Mouse (Mus musculus) CH12.LX (cell line): ENCODE data around the gene Zfp110. TPM values are rescaled to one million over a fixed set of nuclear protein-coding genes. Genes with fewer than 3 reads are reported as not detected.
A peak's percentile ranks its signal among the peaks of the same experiment; 100 is the strongest.

Experiments used
- DNase-seq: peaks from one replicate; pipeline ENCODE4 v3.0.0-alpha.2; 2013; ENCODE audit errors: extremely low read depth
- H3K27ac ChIP-seq: 2 replicates; pipeline ENCODE4 v1.5.1; 2012; ENCODE audit warnings: low read depth, mild to moderate bottlenecking, control low read depth, moderate library complexity; ENCODE audit not compliant: insufficient read depth
- H3K27me3 ChIP-seq: replicated peaks from 2 replicates; pipeline ENCODE3; 2012; ENCODE audit warnings: inconsistent platforms
- H3K36me3 ChIP-seq, 2 experiments: replicated peaks in 1 of 2; 2 replicates each; pipeline versions ENCODE3 to v1.6.1; 2012; ENCODE audit warnings: inconsistent platforms in 1 of 2, low read length in 1 of 2, mild to moderate bottlenecking in 1 of 2, mixed read lengths in 1 of 2, moderate library complexity in 1 of 2; ENCODE audit not compliant: control insufficient read depth in 1 of 2, insufficient read depth in 1 of 2
- H3K4me1 ChIP-seq, 2 experiments: 2 replicates each; pipeline ENCODE4 v1.6.1; 2012; ENCODE audit warnings: inconsistent platforms in 1 of 2, moderate library complexity in 1 of 2; ENCODE audit not compliant: insufficient read depth in 2 of 2, control insufficient read depth in 1 of 2
- H3K4me2 ChIP-seq: 2 replicates; pipeline ENCODE4 v1.6.1; 2012; ENCODE audit warnings: low read depth, mild to moderate bottlenecking, control low read depth; ENCODE audit not compliant: poor library complexity, insufficient read depth, severe bottlenecking
- H3K4me3 ChIP-seq, 3 experiments: fragments of 150-350 bp in 1 of 3; sonication (generic) in 1 of 3; replicated peaks in 1 of 3; 2 replicates each; pipeline versions ENCODE3 to v1.5.1; 2011 to 2012; ENCODE audit warnings: low read depth in 2 of 3, low read length in 2 of 3, mild to moderate bottlenecking in 2 of 3, moderate library complexity in 2 of 3, control low read depth in 1 of 3, improper control_type of control experiment in 1 of 3, inconsistent platforms in 1 of 3, mixed read lengths in 1 of 3; ENCODE audit not compliant: poor library complexity in 1 of 3
- H3K79me2 ChIP-seq: replicated peaks from 2 replicates; pipeline ENCODE4 v1.6.1; 2012; ENCODE audit warnings: mild to moderate bottlenecking, moderate library complexity; ENCODE audit not compliant: control insufficient read depth, poor library complexity, insufficient read depth, severe bottlenecking; ENCODE audit errors: extremely low read depth
- H3K9ac ChIP-seq: 2 replicates; pipeline ENCODE4 v1.6.1; 2012; ENCODE audit warnings: low read depth, mild to moderate bottlenecking, control low read depth, moderate library complexity; ENCODE audit not compliant: insufficient read depth
- H3K9me3 ChIP-seq: replicated peaks from 2 replicates; pipeline ENCODE3; 2012; ENCODE audit warnings: low read length, inconsistent platforms, mixed read lengths
- BHLHE40 ChIP-seq: IDR thresholded peaks from 2 replicates; pipeline ENCODE4 v1.6.1; 2011; ENCODE audit warnings: mild to moderate bottlenecking, low read depth, low read length, improper control_type of control experiment
- CHD2 ChIP-seq: IDR thresholded peaks from 2 replicates; pipeline ENCODE4 v1.6.1; 2011; ENCODE audit warnings: low read length, improper control_type of control experiment
- CTCF ChIP-seq, 2 experiments: IDR thresholded peaks in 1 of 2; conservative IDR thresholded peaks in 1 of 2; 2 replicates each; pipeline ENCODE4 v1.5.1; 2011 to 2012; ENCODE audit warnings: low read depth in 2 of 2, low read length in 2 of 2, improper control_type of control experiment in 1 of 2, inconsistent platforms in 1 of 2, mild to moderate bottlenecking in 1 of 2, moderate library complexity in 1 of 2
- E2F4 ChIP-seq: IDR thresholded peaks from 2 replicates; pipeline ENCODE4 v1.6.1; 2011; ENCODE audit warnings: low read depth, low read length, improper control_type of control experiment; ENCODE audit not compliant: insufficient replicate concordance
- ELF1 ChIP-seq: IDR thresholded peaks from 2 replicates; pipeline ENCODE4 v1.6.1; 2014; ENCODE audit warnings: low read depth, mild to moderate bottlenecking, inconsistent platforms, low read length, improper control_type of control experiment
- EP300 ChIP-seq: IDR thresholded peaks from 2 replicates; pipeline ENCODE4 v1.6.1; 2011; ENCODE audit warnings: low read length, improper control_type of control experiment
- ETS1 ChIP-seq: conservative IDR thresholded peaks from 2 replicates; pipeline ENCODE4 v1.6.1; 2012; ENCODE audit warnings: low read depth, mild to moderate bottlenecking, inconsistent platforms, low read length, improper control_type of control experiment, moderate library complexity
- GABPA ChIP-seq: IDR thresholded peaks from 2 replicates; pipeline ENCODE4 v1.6.1; 2012; ENCODE audit warnings: low read depth, low read length, improper control_type of control experiment, inconsistent platforms; ENCODE audit not compliant: insufficient replicate concordance
- HCFC1 ChIP-seq: IDR thresholded peaks from 2 replicates; pipeline ENCODE4 v1.6.1; 2012; ENCODE audit warnings: low read depth, mild to moderate bottlenecking, inconsistent platforms, low read length, improper control_type of control experiment
- IRF4 ChIP-seq: IDR thresholded peaks from 2 replicates; pipeline ENCODE4 v1.6.1; 2014; ENCODE audit warnings: low read depth, mild to moderate bottlenecking, inconsistent platforms, low read length, improper control_type of control experiment
- JUN ChIP-seq: IDR thresholded peaks from 2 replicates; pipeline ENCODE4 v1.6.1; 2011; ENCODE audit warnings: low read depth, mild to moderate bottlenecking, low read length, improper control_type of control experiment, moderate library complexity; ENCODE audit not compliant: insufficient read depth
- JUND ChIP-seq: conservative IDR thresholded peaks from 2 replicates; pipeline ENCODE4 v1.6.1; 2011; ENCODE audit warnings: low read depth, low read length, improper control_type of control experiment
- KAT2A ChIP-seq: IDR thresholded peaks from 2 replicates; pipeline ENCODE4 v1.6.1; 2012; ENCODE audit warnings: low read length, improper control_type of control experiment, inconsistent platforms; ENCODE audit not compliant: insufficient replicate concordance
- MAFK ChIP-seq: IDR thresholded peaks from 2 replicates; pipeline ENCODE4 v1.6.1; 2011; ENCODE audit warnings: low read length, improper control_type of control experiment; ENCODE audit not compliant: insufficient replicate concordance
- MAX ChIP-seq: IDR thresholded peaks from 2 replicates; pipeline ENCODE4 v1.6.1; 2011; ENCODE audit warnings: low read length, improper control_type of control experiment
- MAZ ChIP-seq: IDR thresholded peaks from 2 replicates; pipeline ENCODE4 v1.6.1; 2012; ENCODE audit warnings: low read depth, mild to moderate bottlenecking, inconsistent platforms, low read length, improper control_type of control experiment, moderate library complexity
- MEF2A ChIP-seq: IDR thresholded peaks from 2 replicates; pipeline ENCODE4 v1.6.1; 2014; ENCODE audit warnings: low read depth, mild to moderate bottlenecking, inconsistent platforms, low read length, improper control_type of control experiment, borderline replicate concordance
- MXI1 ChIP-seq: IDR thresholded peaks from 2 replicates; pipeline ENCODE4 v1.6.1; 2011; ENCODE audit warnings: mild to moderate bottlenecking, low read depth, low read length, improper control_type of control experiment
- MYC ChIP-seq: IDR thresholded peaks from 2 replicates; pipeline ENCODE4 v1.6.1; 2011; ENCODE audit warnings: low read depth, mild to moderate bottlenecking, improper control_type of control experiment, low read length
- NELFE ChIP-seq: IDR thresholded peaks from 2 replicates; pipeline ENCODE4 v1.6.1; 2011; ENCODE audit warnings: low read depth, low read length, improper control_type of control experiment
- NRF1 ChIP-seq: IDR thresholded peaks from 2 replicates; pipeline ENCODE4 v1.6.1; 2014; ENCODE audit warnings: low read depth, mild to moderate bottlenecking, inconsistent platforms, low read length, improper control_type of control experiment, moderate library complexity
- PAX5 ChIP-seq: IDR thresholded peaks from 2 replicates; pipeline ENCODE4 v1.6.1; 2012; ENCODE audit warnings: low read length, inconsistent platforms, mixed read lengths
- POLR2A ChIP-seq: IDR thresholded peaks from 2 replicates; pipeline ENCODE4 v1.6.1; 2011; ENCODE audit warnings: low read depth, mild to moderate bottlenecking, improper control_type of control experiment, low read length
- POLR2AphosphoS2 ChIP-seq: IDR thresholded peaks from 2 replicates; pipeline ENCODE4 v1.6.1; 2011; ENCODE audit warnings: low read depth, low read length, improper control_type of control experiment
- RAD21 ChIP-seq: IDR thresholded peaks from 2 replicates; pipeline ENCODE4 v1.6.1; 2011; ENCODE audit warnings: low read depth, mild to moderate bottlenecking, low read length, improper control_type of control experiment, moderate library complexity
- RCOR1 ChIP-seq: conservative IDR thresholded peaks from 2 replicates; pipeline ENCODE4 v1.6.1; 2012; ENCODE audit warnings: low read depth, mild to moderate bottlenecking, inconsistent platforms, low read length, improper control_type of control experiment
- SIN3A ChIP-seq: IDR thresholded peaks from 2 replicates; pipeline ENCODE4 v1.6.1; 2012; ENCODE audit warnings: low read length, improper control_type of control experiment, inconsistent platforms
- SMC3 ChIP-seq: IDR thresholded peaks from 2 replicates; pipeline ENCODE4 v1.6.1; 2011; ENCODE audit warnings: low read depth, low read length, improper control_type of control experiment
- TBP ChIP-seq: conservative IDR thresholded peaks from 2 replicates; pipeline ENCODE4 v1.6.1; 2011; ENCODE audit warnings: low read depth, low read length, improper control_type of control experiment
- TCF12 ChIP-seq: IDR thresholded peaks from 2 replicates; pipeline ENCODE4 v1.6.1; 2014; ENCODE audit warnings: low read depth, mild to moderate bottlenecking, inconsistent platforms, low read length, improper control_type of control experiment
- UBTF ChIP-seq: IDR thresholded peaks from 2 replicates; pipeline ENCODE4 v1.6.1; 2012; ENCODE audit warnings: low read depth, mild to moderate bottlenecking, inconsistent platforms, low read length, improper control_type of control experiment, moderate library complexity
- USF1 ChIP-seq: IDR thresholded peaks from 2 replicates; pipeline ENCODE4 v1.6.1; 2014; ENCODE audit warnings: low read depth, mild to moderate bottlenecking, inconsistent platforms, low read length, improper control_type of control experiment
- USF2 ChIP-seq: conservative IDR thresholded peaks from 2 replicates; pipeline ENCODE4 v1.6.1; 2011; ENCODE audit warnings: low read depth, low read length, improper control_type of control experiment
- ZC3H11A ChIP-seq: IDR thresholded peaks from 2 replicates; pipeline ENCODE4 v1.6.1; 2012; ENCODE audit warnings: low read depth, mild to moderate bottlenecking, inconsistent platforms, low read length, improper control_type of control experiment
- ZKSCAN1 ChIP-seq: IDR thresholded peaks from 2 replicates; pipeline ENCODE4 v1.6.1; 2012; ENCODE audit warnings: low read depth, inconsistent platforms, low read length, improper control_type of control experiment, borderline replicate concordance
- ZMIZ1 ChIP-seq: IDR thresholded peaks from 2 replicates; pipeline ENCODE4 v1.6.1; 2012; ENCODE audit warnings: low read depth, mild to moderate bottlenecking, inconsistent platforms, low read length, improper control_type of control experiment
- ZNF384 ChIP-seq: IDR thresholded peaks from 2 replicates; pipeline ENCODE4 v1.6.1; 2012; ENCODE audit warnings: low read depth, low read length, improper control_type of control experiment, inconsistent platforms
- dilution Hi-C: fragments of 300-500 bp; cut with MboI; formaldehyde crosslinking; loops from 2 replicates; pipeline ENCODE4 v1.14.3; 2020; ENCODE audit warnings: low sequenced_read_pairs; ENCODE audit not compliant: extremely low pct_unique_long_range_greater_than_20kb, extremely low pct_ligation_motif_present
- in situ Hi-C: fragments of 300-500 bp; cut with MboI; formaldehyde crosslinking; loops from 3 replicates; pipeline ENCODE4 v1.14.3; 2019; ENCODE audit warnings: low sequenced_read_pairs, low pct_ligation_motif_present, low pct_unique_long_range_greater_than_20kb, mixed read lengths
- polyA plus RNA-seq: library from polyadenylated mRNA; unstranded; fragments of >175 nt; gene quantifications from 2 replicates; pipeline ENCODE4 v1.2.1, GENCODE M21; 2012; ENCODE audit warnings: low read depth; ENCODE audit not compliant: insufficient read length
- total RNA-seq, 2 experiments: library from RNA; depleted of rRNA; stranded (reverse); fragments of 300-350 nt in 1 of 2; fragments of >200 nt in 1 of 2; gene quantifications; 2 replicates each; pipeline ENCODE4 v1.2.3; 2012 to 2014

Gene Zfp110
- total RNA-seq (2012; rRNA removed) (29.3 and 31.0 TPM in 2 replicates), total RNA-seq (2014; rRNA removed) (26.6 and 31.5 TPM in 2 replicates), polyA plus RNA-seq (14.8 and 16.2 TPM in 2 replicates)

- H3K4me3 ChIP-seq, result peak within 1 kb of the TSS; percentile 74 to 91 (median 83)
- dilution Hi-C loops, result no loop called here
- peak; percentile 91 for DNase-seq
- H3K36me3 ChIP-seq, result peaks cover 25 to 34% of the 10 kb centered on the region in 2 experiments
- H3K27ac ChIP-seq, result peak within 1 kb of the TSS; percentile 45
- H3K4me2 ChIP-seq, result peak within 1 kb of the TSS; percentile 67
- H3K9me3 ChIP-seq, result peaks cover 30% of the 10 kb centered on the region
- in situ Hi-C loops, result no loop called here
- peaks cover 3% of the 10 kb centered on the region for H3K27me3 ChIP-seq
- peaks cover 15% of the 10 kb centered on the region for H3K79me2 ChIP-seq
- H3K4me1 ChIP-seq, result peaks cover 0 to 13% of the 10 kb centered on the region in 2 experiments; a peak in 2 of 4 replicates
- peak within 1 kb of the TSS; percentile 92 for H3K9ac ChIP-seq
- TF ChIP-seq ELF1, result peak; percentile 84
- TF ChIP-seq RAD21, result no peak
- TF ChIP-seq MAX, result peak; percentile 90
- no peak for TF ChIP-seq MAFK
- TF ChIP-seq SMC3, result no peak
- TF ChIP-seq KAT2A, result peak; percentile 80; the same call in 1 of the 2 replicates
- TF ChIP-seq SIN3A, result peak; percentile 92
- no peak for TF ChIP-seq E2F4
- peak; percentile 68; the same call in 1 of the 2 replicates for TF ChIP-seq MAZ
- TF ChIP-seq ZNF384, result no peak
- TF ChIP-seq TCF12, result peak; percentile 63; the same call in 1 of the 2 replicates
- peak; percentile 78 for TF ChIP-seq NELFE
- no peak for TF ChIP-seq JUND
- TF ChIP-seq RCOR1, result no peak
- no peak; the same call in 1 of the 2 replicates for TF ChIP-seq GABPA
- TF ChIP-seq PAX5, result no peak
- peak; percentile 96 for TF ChIP-seq MXI1
- TF ChIP-seq HCFC1, result peak; percentile 92
- TF ChIP-seq JUN, result no peak
- peak; percentile 52; the same call in 1 of the 2 replicates for TF ChIP-seq IRF4
- TF ChIP-seq ZMIZ1, result peak; percentile 65
- peak; percentile 79 for TF ChIP-seq POLR2A
- TF ChIP-seq ETS1, result peak; percentile 38; the same call in 1 of the 2 replicates
- TF ChIP-seq MYC, result peak; percentile 75
- no peak for TF ChIP-seq EP300
- TF ChIP-seq BHLHE40, result peak; percentile 91
- TF ChIP-seq UBTF, result no peak
- no peak for TF ChIP-seq MEF2A
- TF ChIP-seq TBP, result peak; percentile 60; the same call in 1 of the 2 replicates
- TF ChIP-seq CTCF (conservative IDR thresholded peaks at IDR 0.05 in 1 of 2, IDR thresholded peaks at IDR 0.05 in 1 of 2; ENCODE audit: low read depth in 2 of 2, low read length in 2 of 2), result no peak
- no peak for TF ChIP-seq USF1
- no peak for TF ChIP-seq USF2
- TF ChIP-seq POLR2AphosphoS2, result 0 out of 2 replicates have a peak, but pooled peaks have one; percentile 47
- no peak; the same call in 1 of the 2 replicates for TF ChIP-seq CHD2
- TF ChIP-seq ZKSCAN1, result no peak
- TF ChIP-seq ZC3H11A, result no peak
- TF ChIP-seq NRF1, result peak; percentile 65
Measured at GRCm38 (mm10) chr7:12834162-12835120, at the start of gene Zfp110. Gene Zfp110 (plus strand): TSS chr7:12834761.
